Mouse (Mus musculus) spleen, adult 2 months (tissue): ENCODE measurements around the gene Klb.

ENCODE experiments used
- CTCF ChIP-seq: fragments of 200-500 bp; IDR thresholded peaks from 2 replicates; pipeline ENCODE4 v1.5.1; 2011; ENCODE audit warnings: mild to moderate bottlenecking, inconsistent platforms; ENCODE audit not compliant: insufficient read depth, insufficient read length, insufficient replicate concordance; ENCODE audit errors: extremely low read depth
- POLR2A ChIP-seq: fragments of 200-500 bp; IDR thresholded peaks from 2 replicates; pipeline ENCODE4 v1.6.1; 2011; ENCODE audit warnings: low read depth, low read length, inconsistent platforms

DNA sequence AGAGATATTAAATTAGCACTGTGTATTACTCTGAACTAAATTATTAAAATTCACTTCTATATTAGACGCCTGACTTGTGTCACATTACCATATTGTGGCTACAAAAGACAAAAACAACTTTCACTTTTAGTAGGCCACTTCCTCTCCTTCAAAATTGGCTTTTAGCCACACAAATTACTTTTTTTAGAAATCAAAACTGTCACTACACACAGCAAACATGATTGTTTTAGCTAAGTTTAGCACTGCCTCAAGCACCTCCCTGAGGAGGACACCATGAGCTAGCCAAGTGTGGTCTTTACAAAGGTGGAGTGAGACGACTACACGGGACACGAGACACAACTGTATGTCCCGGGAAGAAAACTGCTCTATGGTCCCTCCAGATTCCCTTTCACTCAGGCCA lies 21.9 kb upstream of the Klb start:
- TF ChIP-seq POLR2A (no peak; the same call in 1 of the 2 replicates), CTCF (no peak)
